Mouse (Mus musculus) E14TG2a.4 (cell line): ENCODE data around the gene Fank1.
A peak's percentile ranks its signal among the peaks of the same experiment; 100 is the strongest.

ENCODE experiments used
- H3K27me3 ChIP-seq: 2 replicates; pipeline ENCODE4 v1.6.1; 2014; ENCODE audit warnings: low read length, control low read depth; ENCODE audit not compliant: insufficient read depth
- H3K36me3 ChIP-seq: 2 replicates; pipeline ENCODE4 v1.6.1; 2014; ENCODE audit warnings: low read length, control low read depth; ENCODE audit not compliant: insufficient read depth
- H3K4me1 ChIP-seq: replicated peaks from 2 replicates; pipeline ENCODE4 v1.6.1; 2014; ENCODE audit warnings: low read depth, low read length, control low read depth
- H3K4me3 ChIP-seq: replicated peaks from 2 replicates; pipeline ENCODE4 v1.5.1; 2014; ENCODE audit warnings: mild to moderate bottlenecking, low read length
- H3K9me3 ChIP-seq: 2 replicates; pipeline ENCODE4 v1.6.1; 2014; ENCODE audit warnings: low read length, control low read depth
- CTCF ChIP-seq: conservative IDR thresholded peaks from 2 replicates; pipeline ENCODE4 v1.5.1; 2014; ENCODE audit warnings: low read length
- NANOG ChIP-seq: IDR thresholded peaks from 2 replicates; pipeline ENCODE4 v1.6.1; 2014; ENCODE audit warnings: borderline replicate concordance, low read length, mixed read lengths
- POU5F1 ChIP-seq: IDR thresholded peaks from 2 replicates; pipeline ENCODE4 v1.6.1; 2014; ENCODE audit warnings: low read length, borderline replicate concordance

Gene Fank1

GRCm38 (mm10) chr7:133776626-133776996, at the start of gene Fank1:
Gene Fank1 (plus strand): TSS chr7:133776861.
- peaks cover 7% of the 10 kb centered on the region for H3K27me3 ChIP-seq
- H3K36me3 ChIP-seq, result no peaks in the 10 kb centered on the region
- TF ChIP-seq CTCF, result no peak
- peak within 1 kb of the TSS; percentile 87 for H3K4me3 ChIP-seq
- H3K9me3 ChIP-seq, result no peaks in the 10 kb centered on the region
- H3K4me1 ChIP-seq, result peaks cover 44% of the 10 kb centered on the region

- H3K27me3 ChIP-seq, result no peaks in the 10 kb centered on the region
- no peak for TF ChIP-seq POU5F1
These were observed 49.6 kb upstream of the Fank1 start for GRCm38 (mm10) chr7:133727027-133727426.

GRCm38 (mm10) chr7:133729351-133729750, 47.3 kb upstream of the Fank1 start:
- Histone ChIP-seq H3K27me3 (no peaks in the 10 kb centered on the region), H3K9me3 (no peaks in the 10 kb centered on the region), H3K36me3 (peaks cover 87% of the 10 kb centered on the region), H3K4me3 (no peak overlapping the region), H3K4me1 (peaks cover 12% of the 10 kb centered on the region)
- no peak for TF ChIP-seq POU5F1
- no peak for TF ChIP-seq CTCF
- no peak for TF ChIP-seq NANOG

More at GRCm38 (mm10) chr7:133727027-133727426, 49.6 kb upstream of the Fank1 start:
- Histone ChIP-seq H3K4me1 (peaks cover 12% of the 10 kb centered on the region), H3K4me3 (no peak overlapping the region), H3K9me3 (no peaks in the 10 kb centered on the region), H3K36me3 (peaks cover 89% of the 10 kb centered on the region)

GRCm38 (mm10) chr7:133730324-133731191, 46.1 kb upstream of the Fank1 start:
- H3K27me3 ChIP-seq, result no peaks in the 10 kb centered on the region
- H3K4me3 ChIP-seq, result no peak overlapping the region
- H3K9me3 ChIP-seq, result no peaks in the 10 kb centered on the region
- TF ChIP-seq POU5F1 (no peak), NANOG (no peak), CTCF (no peak)
- peaks cover 78% of the 10 kb centered on the region for H3K36me3 ChIP-seq
- peaks cover 12% of the 10 kb centered on the region for H3K4me1 ChIP-seq

- peaks cover 12% of the 10 kb centered on the region for H3K4me1 ChIP-seq
- H3K36me3 ChIP-seq, result peaks cover 72% of the 10 kb centered on the region
- TF ChIP-seq NANOG (no peak), POU5F1 (no peak)
- H3K9me3 ChIP-seq, result no peaks in the 10 kb centered on the region
- no peaks in the 10 kb centered on the region for H3K27me3 ChIP-seq
- H3K4me3 ChIP-seq, result no peak overlapping the region
These were observed 44.6 kb upstream of the Fank1 start for GRCm38 (mm10) chr7:133731971-133732645.

- H3K36me3 ChIP-seq, result peaks cover 75% of the 10 kb centered on the region
- H3K4me1 ChIP-seq, result peaks cover 5% of the 10 kb centered on the region
- no peak for TF ChIP-seq POU5F1
- no peak for TF ChIP-seq CTCF
- no peak for TF ChIP-seq NANOG
- no peak overlapping the region for H3K4me3 ChIP-seq
- H3K9me3 ChIP-seq, result no peaks in the 10 kb centered on the region
- H3K27me3 ChIP-seq, result no peaks in the 10 kb centered on the region
These were observed 36.1 kb upstream of the Fank1 start for GRCm38 (mm10) chr7:133740558-133740957.

- Histone ChIP-seq H3K9me3 (no peaks in the 10 kb centered on the region), H3K36me3 (peaks cover 77% of the 10 kb centered on the region), H3K4me3 (no peak overlapping the region), H3K27me3 (no peaks in the 10 kb centered on the region), H3K4me1 (peaks cover 5% of the 10 kb centered on the region)
- no peak for TF ChIP-seq POU5F1
- no peak for TF ChIP-seq NANOG
- TF ChIP-seq CTCF, result no peak
These were observed 33.9 kb upstream of the Fank1 start for GRCm38 (mm10) chr7:133742530-133743325.

GRCm38 (mm10) chr7:133743611-133744010, 33.0 kb upstream of the Fank1 start:
- no peak for TF ChIP-seq NANOG
- no peak for TF ChIP-seq CTCF
- TF ChIP-seq POU5F1, result no peak

More at GRCm38 (mm10) chr7:133743611-133744010, 33.0 kb upstream of the Fank1 start:
- Histone ChIP-seq H3K27me3 (no peaks in the 10 kb centered on the region), H3K36me3 (peaks cover 83% of the 10 kb centered on the region), H3K4me3 (no peak overlapping the region), H3K4me1 (peaks cover 9% of the 10 kb centered on the region), H3K9me3 (no peaks in the 10 kb centered on the region)
